Mouse (Mus musculus): ENCODE measurements around the gene Flvcr1. TPM values are rescaled to one million over a fixed set of nuclear protein-coding genes. Genes with fewer than 3 reads are reported as not detected.
A peak's percentile ranks its signal among the peaks of the same experiment; 100 is the strongest.

Gene Flvcr1
- total RNA-seq, 4 experiments from 2014 or later = 12.4 to 20.8 (median 16.6) TPM

GRCm38 (mm10) chr1:190979100-190979563, 46.8 kb downstream of the Flvcr1 start, which contains the start of gene Vash2:
Gene Vash2, minus strand, starts transcription at chr1:190979296.
- peak; percentile 77 for DNase-seq

GRCm38 (mm10) chr1:190978511-190979073, 47.4 kb downstream of the Flvcr1 start:
- no peak for DNase-seq

DNA sequence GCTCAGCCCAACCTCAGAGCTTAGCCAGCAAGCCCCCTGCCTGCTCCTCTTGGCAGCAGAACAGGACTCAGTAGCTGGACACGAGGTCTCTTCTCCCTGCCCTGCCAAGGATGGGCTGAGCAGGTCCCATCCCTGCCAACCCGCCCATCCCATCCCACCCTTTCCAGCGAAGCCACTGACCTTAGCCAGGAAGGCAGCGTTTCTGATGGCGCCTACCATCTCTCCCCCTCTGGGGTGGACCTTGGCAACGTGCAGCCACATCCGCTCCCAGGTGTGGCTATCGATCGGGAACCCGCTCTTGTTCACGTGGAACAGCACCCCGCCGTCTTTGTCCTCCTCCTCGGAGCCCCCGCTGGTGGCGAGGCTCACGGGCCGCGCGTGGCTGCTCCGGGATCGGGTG, 48.0 kb downstream of the Flvcr1 start:
- DNase-seq = no peak

GRCm38 (mm10) chr1:190976887-190977573, 48.9 kb downstream of the Flvcr1 start:
- no peak for DNase-seq

- no peak for DNase-seq
These were observed 51.1 kb downstream of the Flvcr1 start for GRCm38 (mm10) chr1:190974833-190975232.

- DNase-seq = no peak
These were observed 51.8 kb downstream of the Flvcr1 start for GRCm38 (mm10) chr1:190974191-190974590.

- DNase-seq = no peak
These were observed 53.3 kb downstream of the Flvcr1 start for GRCm38 (mm10) chr1:190972612-190973192.

- no peak for DNase-seq
These were observed 54.0 kb downstream of the Flvcr1 start for GRCm38 (mm10) chr1:190971708-190972610.

- DNase-seq = no peak
These were observed 57.9 kb downstream of the Flvcr1 start for GRCm38 (mm10) chr1:190968010-190968409.

DNA sequence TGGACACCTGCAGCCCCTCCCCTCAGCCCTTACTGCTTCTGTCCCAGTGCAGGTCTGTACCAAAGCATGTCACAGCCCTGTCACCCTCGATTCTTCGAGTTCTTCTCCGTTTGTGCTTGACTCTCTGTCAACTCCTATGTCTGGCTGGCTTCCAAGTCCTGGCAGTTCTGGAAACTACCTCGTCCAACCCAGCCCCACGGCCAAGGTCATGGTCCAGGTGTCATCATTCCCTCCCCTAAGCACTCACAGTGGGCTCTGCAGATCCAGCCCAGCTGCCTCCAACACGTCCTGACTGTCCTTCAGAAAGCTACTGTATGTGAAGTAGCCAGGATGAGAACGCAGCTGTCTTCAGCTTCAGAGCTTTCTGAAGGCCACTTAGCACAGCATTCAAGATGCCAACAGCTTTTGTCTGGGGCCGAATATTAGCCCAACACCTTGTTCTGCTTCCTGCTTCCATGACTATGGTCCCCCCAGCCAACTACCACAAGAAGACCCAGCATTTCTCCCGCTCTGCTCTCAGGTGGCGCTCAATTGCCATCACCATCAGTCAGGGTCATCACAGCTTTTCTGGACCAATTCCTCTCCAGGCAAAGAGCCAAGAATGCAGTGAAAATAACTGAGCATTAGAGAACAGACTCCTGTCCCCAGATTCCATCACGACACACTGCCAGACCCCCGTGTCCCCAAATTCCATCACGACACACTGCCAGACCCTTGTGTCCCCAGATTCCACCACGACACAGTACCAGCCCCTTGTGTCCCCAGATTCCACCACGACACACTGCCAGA, 60.8 kb downstream of the Flvcr1 start:
- DNase-seq = no peak

- DNase-seq = no peak
These were observed 63.2 kb downstream of the Flvcr1 start for GRCm38 (mm10) chr1:190962760-190963159.

DNA sequence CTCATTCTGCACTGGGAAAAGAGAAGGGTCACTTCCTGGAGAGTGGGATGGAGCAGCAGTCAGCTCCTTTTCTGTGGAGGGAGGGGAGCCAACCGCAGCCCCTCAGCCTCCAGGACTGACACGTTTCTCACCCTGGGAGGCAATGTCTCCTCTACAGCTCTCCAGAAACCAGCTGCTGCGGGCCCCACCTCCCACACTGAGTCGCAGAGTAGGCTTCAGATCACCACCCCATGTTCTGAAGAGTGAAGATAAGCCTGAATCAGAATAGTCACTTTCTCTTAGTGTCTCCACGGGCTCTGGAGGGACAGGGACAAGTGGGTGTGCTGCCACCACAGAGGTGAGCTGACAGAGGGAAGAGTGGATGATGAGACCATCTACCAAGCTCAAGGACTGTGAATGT, 67.1 kb downstream of the Flvcr1 start:
- no peak for DNase-seq

Other genes starting within 250 kb of the Flvcr1 start
- gene Rps6kc1, start 114.4 kb downstream of the Flvcr1 start, total RNA-seq (2022) = 10 to 100 TPM; 17.6 to 30.7 (median 23.1) TPM
- gene Angel2, start 101.0 kb downstream of the Flvcr1 start, total RNA-seq (2022) = 10 to 100 TPM; 50.5 to 75.4 (median 65.5) TPM
- under 1 TPM in 3 of 4 experiments, not detected in 1; 0.10 to 0.27 (median 0.25) TPM for gene Vash2, start 46.9 kb downstream of the Flvcr1 start, total RNA-seq (2022)
- gene Spata45, start 10.5 kb upstream of the Flvcr1 start, total RNA-seq (2022) = not detected
- 10 to 100 TPM; 11.4 to 38.0 (median 23.8) TPM for gene Tatdn3, start 36.8 kb upstream of the Flvcr1 start, total RNA-seq (2022)
- gene Nsl1, start 36.9 kb upstream of the Flvcr1 start, total RNA-seq (2022) = 1 to 10 TPM in 1 of 4 experiments, under 1 TPM in 3; 0.35 to 1.1 (median 0.72) TPM
- gene Batf3, start 71.7 kb upstream of the Flvcr1 start, total RNA-seq (2022) = 1 to 10 TPM in 3 of 4 experiments, under 1 TPM in 1; 0.64 to 5.4 (median 2.5) TPM
- gene Fam71a, start 138.7 kb upstream of the Flvcr1 start, total RNA-seq (2022) = not detected
- 1 to 10 TPM; 2.1 to 8.6 (median 3.2) TPM for gene Atf3, start 191.9 kb upstream of the Flvcr1 start, total RNA-seq (2022)